Mouse (Mus musculus): ENCODE results near the gene Lzts2. TPM values are rescaled to one million over a fixed set of nuclear protein-coding genes. Genes with fewer than 3 reads are reported as not detected.
A peak's percentile ranks its signal among the peaks of the same experiment; 100 is the strongest.

The Lzts2 gene
- total RNA-seq, 2 experiments from 2014 or later, result 66.4 to 72.4 TPM

DNA sequence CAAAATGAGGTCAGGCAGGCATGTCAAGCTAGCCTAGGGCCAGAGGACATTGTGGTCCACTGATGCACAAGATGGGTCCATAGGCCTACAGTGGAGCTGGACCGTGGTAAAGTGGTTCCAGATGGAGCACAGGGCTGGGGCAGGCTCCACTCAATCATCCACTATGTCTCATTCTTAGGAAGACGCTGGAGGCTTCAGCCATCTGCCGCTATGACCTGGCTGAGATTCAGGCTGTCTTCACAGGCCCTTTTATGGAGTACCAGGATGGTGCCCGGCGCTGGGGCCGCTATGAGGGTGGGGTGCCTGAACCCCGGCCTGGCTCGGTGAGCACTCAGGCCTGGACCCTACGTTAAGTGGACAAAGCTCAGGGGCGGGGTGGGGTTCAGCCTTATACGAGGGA, 16.4 kb upstream of the Lzts2 start:
- DNase-seq, result no peak
- intact Hi-C loops (cut with DNase I), result no loop called here

DNA sequence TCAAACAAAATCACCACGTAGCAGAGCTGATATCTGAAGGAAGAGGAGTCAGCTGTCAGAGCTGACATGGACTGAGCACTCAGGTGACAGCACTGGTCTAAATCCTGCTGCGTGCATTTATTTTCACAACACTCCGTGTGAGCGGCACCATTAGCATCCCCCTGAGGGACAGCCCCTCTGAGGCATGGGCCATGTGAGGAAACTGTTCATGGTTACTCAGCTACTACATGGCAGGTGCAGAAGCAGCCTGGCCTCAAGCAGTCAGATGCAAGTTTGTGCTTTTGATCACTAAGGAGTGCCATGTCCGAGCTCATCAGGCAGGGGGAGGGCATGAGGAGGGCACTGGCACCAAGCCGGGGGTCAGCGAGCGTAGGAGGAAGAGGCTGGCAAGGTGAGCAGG, 14.6 kb upstream of the Lzts2 start:
- intact Hi-C loops (cut with DNase I), result no loop called here
- no peak for DNase-seq

DNA sequence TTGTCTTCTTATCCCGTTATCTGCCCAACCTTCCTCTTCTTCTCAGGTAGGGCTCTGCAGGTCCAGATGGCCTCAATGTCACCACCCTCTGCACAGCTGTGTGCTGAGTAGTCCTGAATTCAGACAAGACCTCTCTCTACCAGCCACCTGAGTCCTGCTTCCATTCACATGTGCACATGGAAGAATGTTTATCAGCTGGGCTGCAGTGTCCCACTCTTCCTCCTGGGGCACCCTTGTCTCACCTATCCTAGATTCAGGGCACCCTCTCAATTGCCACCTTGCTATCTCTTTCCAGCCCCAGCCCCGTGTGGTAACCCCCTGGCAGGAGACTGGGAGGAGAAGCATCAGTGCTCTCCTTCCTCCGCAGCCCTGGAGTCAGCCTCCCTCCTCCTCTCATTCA, 11.9 kb upstream of the Lzts2 start:
- no peak for DNase-seq
- intact Hi-C loops (cut with DNase I), result no loop called here

DNA sequence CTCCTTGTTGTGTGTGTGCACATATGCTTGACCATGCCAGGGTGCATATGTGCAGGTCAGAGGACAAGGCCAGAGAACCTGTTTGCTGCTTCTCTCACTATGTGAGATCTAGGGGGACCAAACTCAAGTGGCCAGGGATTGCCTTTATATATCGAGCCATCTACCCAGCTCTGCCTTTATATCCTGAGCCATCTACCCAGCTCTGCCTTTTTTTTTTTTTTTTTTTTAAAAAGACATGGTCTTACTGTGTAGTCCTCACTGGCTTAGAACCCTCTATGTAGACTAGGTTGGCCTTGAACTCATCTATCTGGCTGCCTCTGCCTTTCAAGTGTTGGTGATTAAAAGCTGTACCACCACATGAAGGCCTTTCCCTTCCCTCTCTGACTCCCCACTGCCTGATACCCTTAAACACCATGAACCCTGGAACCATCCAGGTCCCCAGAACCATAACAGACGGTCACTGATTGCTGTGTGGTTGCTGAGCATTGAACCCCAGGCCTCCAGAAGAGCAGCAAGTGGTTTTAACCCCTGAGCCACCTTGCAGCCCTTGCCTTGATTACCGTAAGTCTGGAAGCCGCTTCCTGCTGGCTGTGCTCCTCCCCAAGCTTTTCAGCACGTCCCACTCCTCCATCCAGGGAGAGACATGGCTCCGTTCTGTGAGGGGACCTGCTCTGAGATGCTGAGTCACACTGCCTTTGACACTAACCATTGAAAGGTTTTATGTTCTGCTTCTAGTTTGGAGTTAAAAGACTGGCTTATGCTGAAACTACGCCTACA, 10.3 kb upstream of the Lzts2 start:
- DNase-seq, result no peak
- intact Hi-C loops (cut with DNase I), result no loop called here

DNA sequence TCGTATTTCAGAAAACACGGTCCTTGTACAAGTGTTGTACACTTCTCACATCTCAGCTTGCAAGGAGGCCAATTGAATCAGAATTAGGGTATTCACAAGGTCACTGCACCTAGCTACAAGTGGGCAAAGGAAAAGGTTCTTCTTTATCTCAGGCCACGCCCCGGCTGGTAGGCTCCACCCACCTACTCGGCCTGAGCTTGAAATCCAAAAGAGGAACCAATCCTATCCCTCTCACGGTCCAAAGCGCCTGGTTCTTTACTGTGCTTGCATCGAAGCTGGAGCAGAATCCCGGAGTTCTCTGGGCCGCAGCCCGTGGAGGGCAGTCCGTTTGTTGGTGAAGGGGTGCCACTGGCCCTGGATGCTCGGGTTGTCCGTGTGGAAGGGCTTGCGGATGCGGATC, 8.8 kb upstream of the Lzts2 start, which contains the start of gene Twnk:
Twnk (plus strand) TSS at position 220 of the 400 bp plus-strand sequence.
- intact Hi-C loops (cut with DNase I), result no loop called here
- peak; percentile 33 to 53 for DNase-seq

DNA sequence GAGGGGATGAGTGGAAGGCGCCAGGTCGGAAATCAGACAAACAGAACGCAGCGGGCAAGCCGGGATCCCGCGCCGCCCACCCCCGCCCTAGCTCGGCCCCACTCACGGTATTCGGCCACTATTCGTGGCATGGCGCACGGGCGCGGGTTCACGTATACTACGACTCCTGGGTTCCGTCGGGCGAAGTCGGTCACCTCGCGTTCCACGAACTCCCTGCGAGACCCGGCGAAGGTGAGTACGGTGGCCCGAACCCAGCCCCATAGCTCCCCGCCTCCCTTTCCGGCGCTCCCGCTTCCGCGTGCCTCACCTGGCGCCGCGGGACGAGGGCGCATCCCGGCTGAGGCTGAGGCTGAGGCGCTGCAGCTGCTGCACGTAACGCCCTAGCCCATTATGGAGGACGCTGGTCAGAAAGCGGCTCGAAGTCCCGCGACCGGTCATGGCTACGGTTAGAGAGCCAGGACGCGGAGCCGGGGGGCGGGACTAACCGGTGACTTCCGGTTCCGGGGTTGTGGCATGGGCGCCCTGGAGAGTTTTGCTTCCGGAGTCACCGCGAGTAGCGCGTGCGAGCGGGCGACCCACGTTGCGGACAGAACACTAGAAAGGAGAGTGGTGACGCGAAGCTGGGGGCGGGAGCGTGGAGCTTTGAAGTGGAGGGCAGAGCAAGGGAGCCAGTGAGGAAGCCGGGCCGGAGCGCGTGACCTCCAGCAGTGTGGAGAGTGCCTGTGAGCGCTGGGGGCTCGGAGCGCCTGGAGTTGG, 8.1 kb upstream of the Lzts2 start, which contains the start of gene Mrpl43:
Mrpl43 (minus strand) TSS at position 486 of the 756 bp plus-strand sequence.
- DNase-seq, result peak; percentile 95 to 99
- intact Hi-C loops (cut with DNase I), result no loop called here

DNA sequence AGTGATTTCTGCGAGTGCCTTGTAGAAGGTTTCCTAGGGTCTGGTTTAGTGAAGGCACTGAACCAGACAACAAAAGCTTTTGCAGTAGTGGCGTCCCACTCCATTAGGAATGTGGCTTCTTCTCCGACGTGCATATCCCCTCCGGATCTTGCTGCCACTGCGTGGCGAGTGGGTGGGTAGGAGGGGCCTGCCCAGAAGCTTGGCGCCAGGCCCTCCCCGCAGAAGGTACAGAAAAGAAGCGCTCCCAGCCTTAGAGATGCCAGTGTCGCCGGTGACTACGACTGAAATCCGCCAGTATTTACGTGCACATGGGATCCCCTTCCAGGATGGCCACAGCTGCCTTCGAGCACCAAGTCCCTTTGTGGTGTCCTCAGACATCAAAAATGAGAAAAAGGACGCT, 7.2 kb upstream of the Lzts2 start:
- DNase-seq, result no peak
- intact Hi-C loops (cut with DNase I), result no loop called here

DNA sequence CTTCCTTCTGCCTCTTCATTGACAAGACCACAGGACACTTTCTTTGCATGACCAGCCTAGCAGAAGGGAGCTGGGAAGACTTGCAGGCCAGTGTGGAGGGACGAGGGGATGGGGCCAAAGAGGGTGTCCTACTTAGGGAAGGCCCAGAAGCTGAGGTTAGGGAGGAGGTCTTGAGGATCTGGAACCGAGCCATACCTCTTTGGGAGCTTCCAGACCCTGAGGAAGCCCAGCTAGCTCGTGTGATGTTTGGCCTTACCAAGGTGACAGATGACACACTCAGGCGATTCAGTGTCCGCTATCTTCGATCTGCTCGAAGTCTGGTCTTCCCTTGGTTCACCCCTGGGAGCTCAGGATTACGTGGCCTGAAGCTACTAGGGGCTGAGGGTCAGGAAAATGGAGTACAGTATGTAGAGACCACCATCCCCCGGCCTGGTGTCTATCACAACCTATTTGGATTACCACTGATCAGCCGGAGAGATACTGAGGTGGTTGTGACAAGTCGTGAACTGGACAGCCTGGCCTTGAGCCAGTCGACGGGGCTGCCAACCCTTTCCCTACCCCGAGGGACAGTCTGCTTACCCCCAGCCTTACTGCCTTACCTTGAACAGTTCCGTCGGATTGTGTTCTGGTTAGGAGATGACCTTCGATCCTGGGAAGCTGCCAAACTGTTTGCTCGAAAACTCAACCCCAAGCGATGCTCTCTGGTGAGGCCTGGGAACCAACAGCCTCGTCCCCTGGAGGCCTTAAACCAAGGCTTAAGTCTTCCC, 6.6 kb upstream of the Lzts2 start:
- DNase-seq, result no peak
- intact Hi-C loops (cut with DNase I), result no loop called here

DNA sequence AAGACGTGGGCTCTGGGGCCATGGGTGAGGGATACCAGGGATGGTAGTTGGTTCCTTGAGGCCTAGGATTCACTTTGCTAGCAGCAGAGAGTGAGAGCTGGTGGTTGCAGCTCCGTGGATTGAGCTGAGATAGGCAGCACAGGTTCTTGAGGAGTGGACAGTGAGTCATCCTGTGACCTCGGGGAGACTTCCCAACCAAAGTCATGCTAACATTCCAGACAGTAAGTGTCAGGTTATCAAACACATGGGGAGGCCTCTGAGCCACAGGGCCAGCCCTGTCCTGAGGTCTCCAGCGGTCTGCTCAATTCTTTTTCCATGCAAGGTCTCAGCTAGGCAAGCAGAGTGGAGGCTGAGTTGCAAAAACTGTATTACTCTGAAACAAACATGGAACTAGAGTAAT, 3.6 kb upstream of the Lzts2 start:
- DNase-seq, result no peak
- intact Hi-C loops (cut with DNase I), result no loop called here

DNA sequence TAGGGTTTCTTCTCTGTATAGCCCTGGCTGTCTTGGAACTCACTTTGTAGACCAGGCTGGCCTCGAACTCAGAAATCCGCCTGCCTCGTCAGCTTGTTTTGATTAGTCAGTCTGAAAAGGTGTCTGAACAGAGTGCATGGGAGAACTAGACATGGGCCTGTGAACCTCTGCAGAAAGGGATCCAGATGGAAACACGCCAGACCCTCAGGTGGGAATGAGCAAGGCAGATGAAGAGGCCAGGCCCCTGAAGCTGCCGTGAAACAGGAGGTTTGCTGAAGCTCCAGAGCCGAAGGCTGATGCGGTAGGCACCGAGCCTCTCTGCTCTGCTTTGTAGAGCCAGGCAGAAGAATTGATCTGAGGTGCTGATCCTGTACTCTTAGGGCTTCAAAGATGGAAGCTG, 2.0 kb upstream of the Lzts2 start:
- DNase-seq, result no peak
- intact Hi-C loops (cut with DNase I), result loop anchor here (1.0 kb wide), 1 partner anchor 19 kb away; no protein-coding TSS in a partner anchor

DNA sequence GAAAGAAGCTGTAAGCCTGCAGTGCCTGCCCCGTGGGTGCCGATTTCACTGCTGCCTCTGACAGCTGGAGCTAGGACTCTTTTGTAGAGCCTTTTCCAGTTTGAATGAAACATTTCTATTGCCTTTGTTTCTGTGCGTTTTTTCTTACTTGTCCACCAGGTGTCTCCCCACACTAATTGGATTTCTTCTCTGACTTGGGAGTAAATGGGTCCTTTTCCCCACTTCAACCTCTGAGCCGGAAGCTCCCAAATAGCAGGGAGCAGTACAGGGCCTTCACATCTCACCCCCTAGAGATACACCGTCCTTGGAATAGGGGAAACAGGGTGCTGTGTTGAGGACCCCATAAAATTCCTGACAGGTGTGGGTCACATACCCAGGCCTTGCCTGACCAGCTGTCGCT, 1.6 kb upstream of the Lzts2 start:
- intact Hi-C loops (cut with DNase I), result loop anchor here (1.0 kb wide), 1 partner anchor 19 kb away; no protein-coding TSS in a partner anchor
- no peak for DNase-seq

DNA sequence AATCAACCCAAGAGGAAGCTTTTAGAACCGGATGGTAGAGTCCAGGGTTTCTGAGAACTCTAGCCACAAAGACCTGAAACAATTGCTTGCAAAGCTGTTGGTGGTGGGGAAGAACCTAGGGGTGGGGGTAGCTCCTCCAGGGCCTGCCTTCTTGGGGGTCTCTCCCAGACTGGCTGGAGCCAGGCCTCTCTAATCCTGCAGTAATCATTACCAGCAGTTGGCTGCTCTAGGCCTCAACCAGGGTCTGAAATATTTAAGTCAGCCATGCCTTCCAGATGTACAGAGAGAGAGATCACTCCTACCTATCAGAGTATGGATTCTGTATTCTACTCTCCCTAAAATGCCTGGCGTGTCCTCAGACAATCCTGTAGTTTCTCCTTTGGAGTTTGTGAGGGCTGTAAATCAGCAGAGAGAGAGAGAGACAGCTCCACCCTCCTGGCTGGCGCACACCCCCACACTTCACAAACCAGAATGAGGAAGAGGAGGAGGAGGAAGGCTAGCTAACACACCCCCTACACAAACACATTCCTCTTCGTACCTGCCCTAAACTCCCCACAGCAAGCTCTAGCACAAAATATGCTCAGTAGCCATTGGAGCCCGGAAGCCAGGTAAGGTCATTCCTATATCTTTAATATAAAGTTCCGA, 511 bp upstream of the Lzts2 start:
- no peak for DNase-seq
- intact Hi-C loops (cut with DNase I), result no loop called here

DNA sequence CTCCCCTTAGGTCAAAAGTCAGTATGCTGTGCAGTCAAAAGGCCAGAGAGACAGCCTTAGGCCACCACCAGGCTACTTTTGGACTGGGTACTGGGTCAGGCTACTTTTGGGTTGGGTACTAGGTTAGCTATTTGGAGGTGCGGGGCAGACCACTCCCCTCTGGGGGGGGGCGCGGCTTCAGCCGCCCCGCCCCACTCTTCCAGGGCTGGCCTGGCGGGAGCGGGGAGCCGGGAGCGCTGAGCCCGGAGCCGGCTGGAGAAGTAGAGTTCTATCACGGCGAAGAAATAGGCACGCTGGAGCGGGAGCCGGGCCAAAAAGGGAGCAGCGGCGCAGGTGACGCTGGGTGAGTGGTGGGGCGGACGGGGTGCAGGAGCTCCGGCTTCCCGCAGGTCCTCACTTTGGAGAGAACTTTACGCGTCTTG, 778 bp downstream of the Lzts2 start:
- intact Hi-C loops (cut with DNase I), result no loop called here
- DNase-seq, result peak; percentile 77 to 78

DNA sequence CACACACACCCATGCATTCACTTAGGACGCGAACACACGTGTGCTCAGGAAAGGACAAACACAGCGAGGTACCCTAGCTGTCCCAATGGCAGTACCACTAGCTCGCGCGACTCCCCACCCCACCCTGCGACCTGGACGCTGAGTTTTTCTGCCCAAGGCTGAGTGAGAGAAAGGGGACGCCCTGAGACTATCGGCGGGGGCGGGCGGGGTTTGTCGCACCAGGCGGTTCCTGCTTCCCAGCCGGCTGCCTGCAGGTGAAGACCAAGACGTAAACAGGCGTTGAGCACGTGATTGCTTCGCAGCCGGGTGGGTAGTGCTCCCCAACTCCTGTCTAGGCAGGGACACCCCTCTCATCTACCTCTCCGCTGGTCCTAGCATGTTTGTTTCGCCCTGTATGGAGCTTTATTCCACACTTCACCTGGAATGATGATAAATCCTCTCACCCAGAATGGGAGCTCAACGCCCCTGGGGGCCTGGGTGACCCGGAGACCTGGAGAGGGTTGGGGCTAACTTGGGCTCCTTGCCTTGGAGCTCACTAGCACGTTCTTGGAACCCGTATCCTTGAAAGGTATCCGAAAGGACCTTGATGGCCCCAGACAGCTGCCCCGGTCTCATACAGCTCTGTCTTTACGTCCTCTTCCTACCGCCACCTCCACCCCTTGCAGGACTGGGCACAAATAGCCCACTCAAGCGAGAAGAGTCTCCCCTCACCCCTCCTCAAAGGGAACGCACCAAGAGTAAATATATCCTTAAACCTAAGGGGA, 1.5 kb downstream of the Lzts2 start:
- intact Hi-C loops (cut with DNase I), result no loop called here
- DNase-seq, result peak; percentile 66

DNA sequence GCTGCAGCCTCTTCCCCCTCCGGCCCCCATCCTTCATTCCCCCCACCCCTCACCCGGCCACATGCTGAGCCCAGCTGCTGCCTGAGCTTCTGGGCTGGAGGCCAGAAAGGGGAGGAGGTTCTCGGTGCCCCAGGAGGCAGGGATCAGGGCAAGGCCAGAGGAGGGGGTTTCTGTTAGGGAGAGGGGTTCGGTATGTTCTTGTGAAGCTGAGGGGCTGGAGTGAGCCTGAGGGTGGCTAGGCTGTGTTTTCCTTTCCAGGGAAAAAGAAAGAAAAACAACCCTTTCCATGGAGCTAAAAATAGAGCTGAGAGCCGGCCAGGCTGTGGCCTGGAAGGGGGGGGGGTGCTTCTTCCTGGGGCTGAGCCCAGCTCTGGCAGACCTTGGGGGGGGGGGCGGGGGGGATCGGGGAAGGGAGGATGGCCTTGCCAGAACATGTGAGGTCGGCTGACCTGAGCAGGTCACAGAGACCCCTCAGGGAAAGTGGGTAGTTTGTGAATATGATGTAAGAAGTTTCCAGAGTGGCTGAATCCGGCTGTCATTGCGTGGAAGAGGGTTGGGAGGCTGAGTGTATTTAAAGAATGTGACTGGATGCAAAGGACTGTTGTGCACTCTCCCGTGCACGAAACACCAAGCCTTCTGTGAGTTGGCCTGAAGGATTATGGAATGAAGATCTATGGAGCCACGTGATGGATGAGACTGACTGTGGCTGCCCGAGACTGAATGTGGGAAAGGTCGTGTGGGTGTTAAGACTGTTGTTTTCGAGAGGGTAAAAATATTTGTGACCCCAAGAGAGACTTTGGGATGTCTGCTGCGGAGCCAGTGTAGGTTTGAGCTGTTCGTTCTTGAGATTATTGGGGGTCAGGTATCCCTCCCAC, 2.4 kb downstream of the Lzts2 start:
- intact Hi-C loops (cut with DNase I), result no loop called here
- peak; percentile 85 to 90 for DNase-seq

DNA sequence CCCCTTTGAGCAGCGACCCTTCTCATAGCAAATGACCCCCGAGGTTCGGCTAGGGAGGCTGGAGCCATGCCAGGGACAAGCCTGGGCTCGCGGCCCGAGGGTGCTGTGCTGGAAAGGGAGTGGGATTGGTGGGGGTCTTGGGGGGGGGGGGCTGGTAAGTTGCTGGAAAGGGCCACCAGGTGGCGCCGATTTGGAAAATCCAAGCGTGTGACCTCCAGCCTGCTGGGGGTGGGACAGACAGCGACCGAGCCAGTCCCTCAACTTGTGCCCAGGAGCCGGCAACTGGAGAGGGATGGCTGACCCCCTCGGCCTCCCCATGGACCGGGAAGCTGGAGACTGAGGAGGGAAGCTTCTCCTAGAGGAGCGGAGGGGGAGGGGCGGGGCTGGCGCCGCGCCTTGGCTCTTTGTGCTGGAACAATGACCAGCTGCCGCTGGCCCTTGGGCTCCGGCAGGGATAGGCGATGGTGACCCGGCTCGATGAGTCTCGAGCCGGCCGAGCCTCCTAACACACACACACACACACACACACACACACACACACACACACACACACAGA, 3.1 kb downstream of the Lzts2 start:
- intact Hi-C loops (cut with DNase I), result no loop called here
- DNase-seq, result peak; percentile 89 to 92

DNA sequence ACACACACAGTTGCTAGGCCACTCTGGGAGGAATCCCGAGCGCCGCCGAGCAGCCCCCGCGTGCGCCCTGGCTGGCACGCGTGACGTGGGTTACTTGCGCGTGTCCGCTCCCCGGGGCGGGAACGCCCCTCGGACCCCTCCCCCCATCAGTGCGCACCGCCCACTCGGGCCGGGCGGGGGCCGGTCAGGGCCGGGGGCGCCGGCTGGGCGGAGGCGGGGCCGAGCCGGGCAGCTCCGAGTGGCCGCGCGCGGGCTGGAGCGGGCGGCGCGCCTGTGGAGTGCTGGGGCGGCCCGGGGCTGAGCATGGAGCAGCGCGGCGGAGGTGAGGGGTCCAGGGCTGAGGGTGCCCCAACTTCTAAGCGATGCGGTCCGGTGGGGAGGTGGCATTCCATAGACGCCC, 3.7 kb downstream of the Lzts2 start:
- peak; percentile 95 for DNase-seq
- intact Hi-C loops (cut with DNase I), result no loop called here

DNA sequence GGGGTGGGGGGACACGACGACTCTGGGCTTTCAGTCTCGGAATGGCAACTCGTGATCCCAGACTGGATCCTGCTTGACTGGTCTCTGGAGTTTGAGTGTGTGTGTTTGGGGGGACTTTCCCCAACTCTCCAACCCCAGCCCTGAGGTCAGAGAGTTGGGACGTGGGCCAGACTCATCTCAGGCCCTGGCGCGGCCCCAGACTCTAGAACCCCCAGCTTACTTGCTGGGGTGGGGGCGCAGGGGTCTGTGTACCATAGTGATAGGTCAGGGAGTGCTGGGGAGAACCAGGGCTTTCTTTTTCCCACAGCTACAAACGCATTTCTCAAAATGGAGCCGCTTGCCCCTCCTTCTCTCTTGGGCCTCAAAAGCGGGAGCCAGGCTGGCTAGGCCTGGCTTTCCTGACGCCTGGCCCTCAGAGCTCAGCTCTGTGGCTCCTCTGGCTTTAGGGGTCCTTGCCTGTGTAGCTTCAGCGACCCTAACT, 4.2 kb downstream of the Lzts2 start:
- DNase-seq, result peak; percentile 40 to 53
- intact Hi-C loops (cut with DNase I), result no loop called here

Data from heart, postnatal 14 days (tissue).